Mouse (Mus musculus) liver, embryonic 13.5 days (tissue): ENCODE measurements around the gene Pkp4. TPM values are rescaled to one million over a fixed set of nuclear protein-coding genes. Genes with fewer than 3 reads are reported as not detected.
"Not testable (repeated sequence)": the region's sequence is repeated elsewhere in the genome, so short reads cannot be mapped to it uniquely, and the experiment has no call there.

ENCODE experiments used
- ATAC-seq: fragments of 200-750 bp; cut with Nextera tagmentation; 2 replicates; pipeline ENCODE4 v1.8.0; 2017; ENCODE audit warnings: low read depth, mild to moderate bottlenecking, moderate number of reproducible peaks, moderate library complexity
- DNase-seq: peaks from one replicate; pipeline ENCODE4 v3.0.0; 2022
- H3K27ac ChIP-seq: fragments of 300-500 bp; sonication (generic); 2 replicates; pipeline ENCODE4 v1.5.1; 2015; ENCODE audit warnings: moderate library complexity, mild to moderate bottlenecking, inconsistent platforms
- H3K27me3 ChIP-seq: fragments of 300-500 bp; sonication (generic); 2 replicates; pipeline ENCODE4 v1.6.1; 2015; ENCODE audit warnings: mild to moderate bottlenecking, inconsistent platforms
- H3K36me3 ChIP-seq: fragments of 300-500 bp; sonication (generic); 2 replicates; pipeline ENCODE4 v1.6.1; 2015; ENCODE audit warnings: mild to moderate bottlenecking, inconsistent platforms
- H3K4me1 ChIP-seq: fragments of 300-500 bp; sonication (generic); replicated peaks from 2 replicates; pipeline ENCODE4 v1.6.1; 2015; ENCODE audit warnings: inconsistent platforms
- H3K4me2 ChIP-seq: fragments of 300-500 bp; sonication (generic); 2 replicates; pipeline ENCODE4 v1.6.1; 2015; ENCODE audit warnings: inconsistent platforms, mild to moderate bottlenecking, moderate library complexity
- H3K4me3 ChIP-seq: fragments of 300-500 bp; sonication (generic); replicated peaks from 2 replicates; pipeline ENCODE4 v1.5.1; 2015; ENCODE audit warnings: mild to moderate bottlenecking, inconsistent platforms
- H3K9ac ChIP-seq: fragments of 300-500 bp; sonication (generic); 2 replicates; pipeline ENCODE4 v1.6.1; 2015; ENCODE audit warnings: mild to moderate bottlenecking, inconsistent platforms
- H3K9me3 ChIP-seq: fragments of 300-500 bp; sonication (generic); replicated peaks from 2 replicates; pipeline ENCODE4 v1.6.1; 2016; ENCODE audit warnings: inconsistent platforms
- WGBS: fragments of 180-500 bp; shearing (Covaris S2); methylation state at CpG from one replicate; pipeline ENCODE4 v1.1.7; 2015; ENCODE audit not compliant: insufficient replicate concordance; 5-methylcytosine and 5-hydroxymethylcytosine counted together
- polyA plus RNA-seq: library from polyadenylated mRNA; unstranded; fragments of >200 nt; fragmentation: Nextera tagmentation; extraction: Ambion mirVana; gene quantifications from 2 replicates; pipeline ENCODE4 v1.2.1, GENCODE M21; 2015

Pkp4 gene
- polyA plus RNA-seq, 1 experiment from 2014 or later: 5.8 TPM

DNA sequence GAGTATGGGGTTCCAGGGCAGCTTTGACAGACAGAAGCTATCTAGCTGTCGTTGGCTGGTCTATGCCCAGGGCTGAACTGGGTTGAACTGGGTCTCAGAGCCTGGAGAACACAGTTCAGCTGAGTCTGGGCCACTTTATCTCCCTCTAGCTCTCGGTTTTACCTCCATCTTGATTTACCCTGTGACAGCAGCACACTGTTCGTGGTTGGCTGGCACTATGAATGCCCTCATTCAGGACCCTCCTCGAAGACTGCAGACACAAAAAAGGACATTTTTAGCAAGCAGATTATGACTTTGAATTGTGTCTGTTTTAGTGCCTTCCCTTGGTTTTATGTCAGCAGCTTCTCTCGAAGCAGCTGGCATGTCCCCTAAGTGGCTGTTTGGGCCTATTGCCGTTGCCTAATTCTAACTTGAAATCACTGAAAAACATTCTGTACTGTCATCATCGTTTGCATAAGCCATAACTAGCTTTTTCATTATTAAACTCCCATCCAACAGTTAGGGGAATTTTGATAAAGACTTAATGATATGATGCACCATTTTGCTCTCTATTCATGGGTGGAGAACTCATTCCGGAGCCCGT is 199.2 kb downstream of the Pkp4 start:
- H3K27me3 ChIP-seq: no peaks in the 10 kb centered on the region
- no peak overlapping the region for H3K27ac ChIP-seq
- H3K9ac ChIP-seq: no peak overlapping the region
- H3K36me3 ChIP-seq: peaks cover 10% of the 10 kb centered on the region; the same call in 1 of the 2 replicates
- no peak overlapping the region for H3K4me3 ChIP-seq
- 61% methylated on average over 9 of the region's 9 CpGs for WGBS
- H3K9me3 ChIP-seq: no peaks in the 10 kb centered on the region
- no peaks in the 10 kb centered on the region for H3K4me1 ChIP-seq
- H3K4me2 ChIP-seq: no peak overlapping the region
- ATAC-seq (no peak), DNase-seq (no peak)

- no peak overlapping the region for H3K27ac ChIP-seq
- 43% methylated on average over 4 of the region's 4 CpGs for WGBS
Measured at GRCm38 (mm10) chr2:59361350-59361780, 200.7 kb downstream of the Pkp4 start.

DNA sequence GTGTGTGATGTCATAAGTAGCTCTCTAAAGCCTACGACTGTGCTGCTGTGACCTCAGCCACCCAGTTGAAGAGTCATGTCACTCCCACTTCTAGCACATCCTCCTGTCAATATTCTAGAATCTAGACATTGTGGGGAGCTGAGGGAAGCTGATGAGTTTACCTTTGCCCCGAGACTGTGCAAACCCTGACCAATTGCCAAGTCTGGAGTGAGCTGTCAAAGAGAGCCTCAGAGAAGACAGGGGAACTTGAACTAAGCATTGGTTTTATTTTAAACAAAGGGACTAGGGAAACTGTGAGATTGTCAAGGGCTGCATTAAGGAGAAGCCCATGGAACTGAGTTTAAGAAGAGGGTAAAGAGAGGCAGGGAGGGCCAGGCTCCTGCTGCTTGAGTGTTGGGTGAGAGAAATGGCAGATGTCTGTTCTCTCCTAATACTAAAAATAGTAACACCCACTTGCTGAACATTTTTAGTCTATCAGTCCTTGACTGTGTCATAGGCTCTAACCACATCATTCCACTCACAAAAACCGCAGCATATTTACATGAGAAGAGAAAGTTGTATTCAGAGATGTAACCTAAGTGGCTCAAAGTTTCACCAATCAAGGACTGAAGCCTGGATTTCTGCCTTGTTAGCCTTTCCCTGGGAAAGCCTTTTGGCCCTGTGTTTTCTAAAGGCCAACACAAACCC is 203.6 kb downstream of the Pkp4 start:
- ATAC-seq (no peak), DNase-seq (no peak)
- H3K4me2 ChIP-seq: no peak overlapping the region
- no peaks in the 10 kb centered on the region for H3K4me1 ChIP-seq
- H3K27ac ChIP-seq: no peak overlapping the region
- H3K9me3 ChIP-seq: no peaks in the 10 kb centered on the region
- no peak overlapping the region for H3K9ac ChIP-seq
- H3K27me3 ChIP-seq: no peaks in the 10 kb centered on the region
- 61% methylated on average over 3 of the region's 3 CpGs for WGBS
- H3K4me3 ChIP-seq: no peak overlapping the region
- no peaks in the 10 kb centered on the region for H3K36me3 ChIP-seq

More at GRCm38 (mm10) chr2:59361350-59361780, 200.7 kb downstream of the Pkp4 start:
- no peak overlapping the region for H3K9ac ChIP-seq
- no peak for ATAC-seq
- no peak overlapping the region for H3K4me3 ChIP-seq
- H3K9me3 ChIP-seq: no peaks in the 10 kb centered on the region
- no peaks in the 10 kb centered on the region for H3K4me1 ChIP-seq
- no peaks in the 10 kb centered on the region for H3K36me3 ChIP-seq
- H3K4me2 ChIP-seq: no peak overlapping the region
- no peaks in the 10 kb centered on the region for H3K27me3 ChIP-seq
- no peak for DNase-seq

GRCm38 (mm10) chr2:59367191-59367590 is 206.5 kb downstream of the Pkp4 start:
- H3K27me3 ChIP-seq: no peaks in the 10 kb centered on the region
- WGBS: 67% methylated on average over 4 of the region's 4 CpGs
- no peak overlapping the region for H3K27ac ChIP-seq
- ATAC-seq: no peak
- no peak overlapping the region for H3K4me2 ChIP-seq
- DNase-seq: no peak
- no peaks in the 10 kb centered on the region for H3K36me3 ChIP-seq
- no peak overlapping the region for H3K4me3 ChIP-seq
- no peaks in the 10 kb centered on the region for H3K9me3 ChIP-seq
- no peaks in the 10 kb centered on the region for H3K4me1 ChIP-seq
- no peak overlapping the region for H3K9ac ChIP-seq

GRCm38 (mm10) chr2:59373113-59373512 is 212.5 kb downstream of the Pkp4 start:
- 76% methylated on average over 2 of the region's 2 CpGs for WGBS

DNA sequence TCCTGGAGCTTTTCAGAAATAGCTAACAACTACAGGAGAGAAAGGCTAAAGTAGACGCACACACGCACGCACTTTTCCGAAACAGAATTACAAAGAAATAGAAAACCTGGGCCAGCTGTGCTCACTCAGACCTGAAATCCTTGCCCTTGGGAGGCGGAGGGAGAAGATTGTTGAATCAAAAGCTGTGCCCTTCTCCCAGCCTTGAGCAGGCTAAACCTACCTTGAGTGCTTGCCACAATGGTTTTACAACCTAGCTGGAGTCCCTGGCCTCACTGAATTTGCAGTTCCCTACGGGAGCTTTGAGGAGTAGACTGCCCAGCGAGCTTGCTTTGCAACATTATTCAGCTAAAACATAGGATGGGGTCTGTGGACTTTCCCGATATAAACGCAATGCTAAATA is 217.4 kb downstream of the Pkp4 start:
- Histone ChIP-seq H3K9me3 (no peaks in the 10 kb centered on the region), H3K9ac (no peak overlapping the region), H3K27ac (no peak overlapping the region), H3K4me3 (no peak overlapping the region), H3K4me1 (no peaks in the 10 kb centered on the region), H3K4me2 (no peak overlapping the region), H3K36me3 (no peaks in the 10 kb centered on the region), H3K27me3 (no peaks in the 10 kb centered on the region)
- no peak for DNase-seq
- no peak for ATAC-seq
- 68% methylated on average over 9 of the region's 9 CpGs for WGBS

More at GRCm38 (mm10) chr2:59373113-59373512, 212.5 kb downstream of the Pkp4 start:
- no peaks in the 10 kb centered on the region for H3K9me3 ChIP-seq
- no peak overlapping the region for H3K4me3 ChIP-seq
- H3K4me1 ChIP-seq: no peaks in the 10 kb centered on the region
- H3K27me3 ChIP-seq: no peaks in the 10 kb centered on the region
- no peak overlapping the region for H3K4me2 ChIP-seq
- H3K27ac ChIP-seq: no peak overlapping the region
- no peaks in the 10 kb centered on the region for H3K36me3 ChIP-seq
- no peak overlapping the region for H3K9ac ChIP-seq
- DNase-seq (no peak), ATAC-seq (no peak)

DNA sequence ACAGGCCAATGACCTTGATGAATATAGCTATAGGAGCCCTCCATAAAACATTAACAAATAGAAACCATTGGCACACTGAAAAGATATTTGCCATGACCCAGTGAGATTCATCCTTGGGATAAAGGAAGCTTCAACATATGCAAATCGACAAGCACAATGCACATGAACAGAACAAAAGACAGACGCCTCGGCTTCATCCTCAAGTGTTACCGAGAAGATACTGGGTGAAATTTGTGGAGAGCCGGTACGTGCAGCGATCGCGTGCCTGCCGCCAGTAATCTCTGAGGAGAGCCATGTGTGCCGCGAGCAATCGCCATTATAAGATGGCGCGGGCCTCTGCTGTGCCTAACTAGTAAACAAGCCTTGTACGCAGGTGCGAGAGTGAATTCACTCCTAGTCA is 218.2 kb downstream of the Pkp4 start:
- 89% methylated on average over 16 of the region's 17 CpGs for WGBS
- not testable (repeated sequence) for H3K27me3 ChIP-seq

GRCm38 (mm10) chr2:59383231-59383630 is 222.6 kb downstream of the Pkp4 start:
- no peak for ATAC-seq
- H3K36me3 ChIP-seq: no peaks in the 10 kb centered on the region

More for the DNA sequence above, 218.2 kb downstream of the Pkp4 start:
- not testable (repeated sequence) for H3K4me1 ChIP-seq, ATAC-seq, H3K27ac ChIP-seq, H3K9ac ChIP-seq, H3K36me3 ChIP-seq, DNase-seq, H3K4me2 ChIP-seq, H3K4me3 ChIP-seq, H3K9me3 ChIP-seq

DNA sequence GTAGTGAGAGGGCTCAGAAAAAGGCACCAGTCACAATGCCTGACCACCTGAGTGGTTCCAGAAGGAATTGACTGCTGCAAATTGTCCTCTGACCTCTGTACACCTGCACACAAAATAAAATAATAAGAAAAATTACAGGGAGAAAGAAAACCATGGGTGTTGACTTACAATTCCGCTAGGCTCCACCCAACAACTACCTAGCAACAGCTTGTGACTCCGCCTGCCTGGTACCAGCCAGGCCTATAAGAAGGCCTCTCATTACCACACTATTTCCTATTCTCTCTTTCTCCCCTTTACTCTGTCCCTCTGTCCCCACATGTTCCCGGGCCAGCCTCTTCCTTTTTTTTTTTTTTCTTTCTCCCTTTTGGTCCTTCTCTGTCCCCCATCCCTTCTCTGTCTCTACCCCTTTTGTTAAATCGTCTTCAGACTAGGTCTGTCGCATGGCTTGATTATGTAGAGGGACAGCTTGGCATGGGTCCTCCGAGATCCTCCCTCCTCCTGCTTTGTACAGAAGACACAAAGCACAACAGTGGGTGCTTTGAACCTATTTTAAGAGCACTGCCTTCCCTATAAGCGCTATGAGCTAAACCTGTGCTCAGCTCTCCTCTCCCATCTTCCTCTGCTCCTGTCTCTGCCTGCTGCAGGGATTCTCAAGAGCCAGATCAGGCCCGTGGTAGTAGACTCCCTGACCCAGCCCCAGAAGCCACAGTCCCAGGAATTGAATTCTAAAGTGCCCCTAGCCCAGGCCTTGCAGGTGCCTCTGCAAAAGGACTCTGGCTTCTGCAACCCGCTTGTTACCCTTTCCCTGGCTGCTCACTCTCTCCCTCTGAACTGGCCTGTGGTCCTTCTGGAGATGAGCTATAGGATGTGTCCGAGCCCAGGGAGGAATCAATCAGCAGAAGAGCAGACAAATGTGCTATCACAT is 223.5 kb downstream of the Pkp4 start:
- ATAC-seq (no peak), DNase-seq (no peak)
- H3K27ac ChIP-seq: no peak overlapping the region
- 62% methylated on average over 10 of the region's 10 CpGs for WGBS
- no peaks in the 10 kb centered on the region for H3K27me3 ChIP-seq
- H3K9ac ChIP-seq: no peak overlapping the region
- no peak overlapping the region for H3K4me2 ChIP-seq
- H3K9me3 ChIP-seq: no peaks in the 10 kb centered on the region
- H3K4me3 ChIP-seq: no peak overlapping the region
- H3K36me3 ChIP-seq: no peaks in the 10 kb centered on the region
- no peaks in the 10 kb centered on the region for H3K4me1 ChIP-seq

More at GRCm38 (mm10) chr2:59383231-59383630, 222.6 kb downstream of the Pkp4 start:
- no peak for DNase-seq
- Histone ChIP-seq H3K4me3 (no peak overlapping the region), H3K9ac (no peak overlapping the region), H3K27me3 (no peaks in the 10 kb centered on the region), H3K9me3 (no peaks in the 10 kb centered on the region), H3K4me1 (no peaks in the 10 kb centered on the region), H3K27ac (no peak overlapping the region), H3K4me2 (no peak overlapping the region)
- 86% methylated on average over 17 of the region's 17 CpGs for WGBS

- DNase-seq (no peak), ATAC-seq (no peak)
- Histone ChIP-seq H3K4me3 (no peak overlapping the region), H3K36me3 (no peaks in the 10 kb centered on the region), H3K9me3 (no peaks in the 10 kb centered on the region), H3K27ac (no peak overlapping the region), H3K4me2 (no peak overlapping the region), H3K9ac (no peak overlapping the region), H3K27me3 (no peaks in the 10 kb centered on the region), H3K4me1 (no peaks in the 10 kb centered on the region)
- 51% methylated on average over 4 of the region's 4 CpGs for WGBS
Measured at GRCm38 (mm10) chr2:59385211-59385935, 224.7 kb downstream of the Pkp4 start.

GRCm38 (mm10) chr2:59389971-59390370 is 229.3 kb downstream of the Pkp4 start:
- Histone ChIP-seq H3K4me2 (no peak overlapping the region), H3K36me3 (no peaks in the 10 kb centered on the region), H3K9me3 (no peaks in the 10 kb centered on the region), H3K4me1 (no peaks in the 10 kb centered on the region), H3K4me3 (no peak overlapping the region), H3K27ac (no peak overlapping the region), H3K9ac (no peak overlapping the region), H3K27me3 (no peaks in the 10 kb centered on the region)
- ATAC-seq: no peak
- 62% methylated on average over 5 of the region's 5 CpGs for WGBS
- no peak for DNase-seq
